Mouse (Mus musculus) bone marrow, adult 2 months (tissue): ENCODE results near the gene Ccdc32. TPM values are rescaled to one million over a fixed set of nuclear protein-coding genes. Genes with fewer than 3 reads are reported as not detected.
"Not testable (repeated sequence)": the region's sequence is repeated elsewhere in the genome, so short reads cannot be mapped to it uniquely, and the experiment has no call there.

ENCODE experiments used
- H3K27ac ChIP-seq: fragments of 200-500 bp; 2 replicates; pipeline ENCODE4 v1.5.1; 2012; ENCODE audit warnings: low read depth, mild to moderate bottlenecking, control low read depth, inconsistent platforms, low read length; ENCODE audit not compliant: control insufficient read depth, poor library complexity, insufficient read depth
- H3K4me1 ChIP-seq: fragments of 200-500 bp; 2 replicates; pipeline ENCODE4 v1.6.1; 2011; ENCODE audit warnings: low read length; ENCODE audit not compliant: control insufficient read depth, insufficient read depth
- H3K4me3 ChIP-seq: fragments of 200-500 bp; replicated peaks from 2 replicates; pipeline ENCODE3; 2011; ENCODE audit warnings: mild to moderate bottlenecking, low read depth, low read length, control low read depth; ENCODE audit not compliant: control insufficient read depth
- CTCF ChIP-seq: fragments of 200-500 bp; IDR thresholded peaks from 2 replicates; pipeline ENCODE4 v1.5.1; 2011; ENCODE audit warnings: low read length, control low read depth; ENCODE audit not compliant: control insufficient read depth, insufficient read depth
- POLR2A ChIP-seq: fragments of 200-500 bp; IDR thresholded peaks from 2 replicates; pipeline ENCODE4 v1.6.1; 2011; ENCODE audit warnings: low read depth, mild to moderate bottlenecking, control low read depth, low read length, borderline replicate concordance; ENCODE audit not compliant: control insufficient read depth
- WGBS: fragments of 180-500 bp; shearing (Covaris S2); methylation state at CpG from one replicate; pipeline ENCODE4 v1.1.7; 2018; 5-methylcytosine and 5-hydroxymethylcytosine counted together
- polyA plus RNA-seq: library from polyadenylated mRNA; stranded (reverse); fragments of >200 nt; gene quantifications from 2 replicates; pipeline ENCODE4 v1.2.4, GENCODE M21; 2011; ENCODE audit warnings: low replicate concordance; ENCODE audit not compliant: missing spikeins, insufficient read depth, insufficient read length

The Ccdc32 gene
- polyA plus RNA-seq, 1 experiment = 9.7 TPM

- Histone ChIP-seq H3K4me3 (no peak overlapping the region), H3K27ac (no peak overlapping the region), H3K4me1 (peaks cover 1% of the 10 kb centered on the region; the same call in 1 of the 2 replicates)
- TF ChIP-seq POLR2A = no peak
- no peak for TF ChIP-seq CTCF
- WGBS = 91% methylated on average over 22 of the region's 22 CpGs
Measured at GRCm38 (mm10) chr2:119018391-119019122, 10.6 kb downstream of the Ccdc32 start.

GRCm38 (mm10) chr2:119017647-119018046 is 11.5 kb downstream of the Ccdc32 start:
- Histone ChIP-seq H3K4me1 (peaks cover 1% of the 10 kb centered on the region; the same call in 1 of the 2 replicates), H3K4me3 (no peak overlapping the region), H3K27ac (no peak overlapping the region)
- 91% methylated on average over 3 of the region's 3 CpGs for WGBS
- TF ChIP-seq CTCF = no peak
- no peak for TF ChIP-seq POLR2A

- H3K27ac ChIP-seq, H3K4me1 ChIP-seq: not testable (repeated sequence)
- 35% methylated on average over 4 of the region's 4 CpGs for WGBS
Measured at GRCm38 (mm10) chr2:119016312-119016711, 12.9 kb downstream of the Ccdc32 start.

GRCm38 (mm10) chr2:119015604-119016180 is 13.5 kb downstream of the Ccdc32 start:
- no peak for TF ChIP-seq POLR2A
- no peak for TF ChIP-seq CTCF
- no peak overlapping the region for H3K4me3 ChIP-seq
- peaks cover 1% of the 10 kb centered on the region; the same call in 1 of the 2 replicates for H3K4me1 ChIP-seq
- WGBS = 6% methylated on average over 12 of the region's 12 CpGs
- H3K27ac ChIP-seq = peak overlapping the region; percentile 7; the same call in 1 of the 2 replicates

More at GRCm38 (mm10) chr2:119016312-119016711, 12.9 kb downstream of the Ccdc32 start:
- H3K4me3 ChIP-seq = not testable (repeated sequence)

- WGBS = 32% methylated on average over 7 of the region's 7 CpGs
- TF ChIP-seq POLR2A (no peak), CTCF (no peak)
- H3K27ac ChIP-seq = peak overlapping the region; percentile 7; the same call in 1 of the 2 replicates
- no peak overlapping the region for H3K4me3 ChIP-seq
- peaks cover 1% of the 10 kb centered on the region; the same call in 1 of the 2 replicates for H3K4me1 ChIP-seq
Measured at GRCm38 (mm10) chr2:119014989-119015388, 14.2 kb downstream of the Ccdc32 start.

GRCm38 (mm10) chr2:119009376-119009775 is 19.8 kb downstream of the Ccdc32 start:
- Histone ChIP-seq H3K4me3 (no peak overlapping the region), H3K4me1 (no peaks in the 10 kb centered on the region), H3K27ac (no peak overlapping the region)
- TF ChIP-seq POLR2A (no peak), CTCF (no peak)
- WGBS = 82% methylated on average over 2 of the region's 2 CpGs

- 77% methylated on average over 7 of the region's 7 CpGs for WGBS
- Histone ChIP-seq H3K27ac (no peak overlapping the region), H3K4me3 (no peak overlapping the region), H3K4me1 (no peaks in the 10 kb centered on the region)
- TF ChIP-seq CTCF (no peak), POLR2A (no peak)
Measured at GRCm38 (mm10) chr2:119006886-119007285, 22.3 kb downstream of the Ccdc32 start.

- Histone ChIP-seq H3K27ac (no peak overlapping the region), H3K4me1 (no peaks in the 10 kb centered on the region), H3K4me3 (no peak overlapping the region)
- WGBS = 83% methylated on average over 3 of the region's 3 CpGs
- TF ChIP-seq POLR2A = no peak
Measured at GRCm38 (mm10) chr2:118999025-118999639, 30.1 kb downstream of the Ccdc32 start.
